Mouse (Mus musculus) neural tube, embryonic 10.5 days (tissue): ENCODE results near the gene Kat2b.
"Not testable (repeated sequence)": the region's sequence is repeated elsewhere in the genome, so short reads cannot be mapped to it uniquely, and the experiment has no call there.

Source experiments
- DNase-seq: peaks from one replicate; pipeline ENCODE4 v3.0.0-alpha.2; 2017; ENCODE audit warnings: low spot score; ENCODE audit errors: extremely low spot score

Kat2b gene

GRCm38 (mm10) chr17:53596941-53597790, 30.5 kb downstream of the Kat2b start:
- no peak for DNase-seq

GRCm38 (mm10) chr17:53598571-53598970, 31.9 kb downstream of the Kat2b start:
- DNase-seq, result no peak

- not testable (repeated sequence) for DNase-seq
Measured at GRCm38 (mm10) chr17:53603236-53603635, 36.6 kb downstream of the Kat2b start.

GRCm38 (mm10) chr17:53606082-53606481, 39.4 kb downstream of the Kat2b start:
- DNase-seq, result not testable (repeated sequence)

- DNase-seq, result not testable (repeated sequence)
Measured at GRCm38 (mm10) chr17:53608924-53609323, 42.3 kb downstream of the Kat2b start.

- no peak for DNase-seq
Measured at GRCm38 (mm10) chr17:53617295-53617957, 50.8 kb downstream of the Kat2b start.

- no peak for DNase-seq
Measured at GRCm38 (mm10) chr17:53618369-53618768, 51.7 kb downstream of the Kat2b start.

GRCm38 (mm10) chr17:53619391-53619790, 52.7 kb downstream of the Kat2b start:
- no peak for DNase-seq

GRCm38 (mm10) chr17:53620611-53621010, 54.0 kb downstream of the Kat2b start:
- no peak for DNase-seq

GRCm38 (mm10) chr17:53622125-53622524, 55.5 kb downstream of the Kat2b start:
- DNase-seq, result no peak

GRCm38 (mm10) chr17:53623762-53624161, 57.1 kb downstream of the Kat2b start:
- DNase-seq, result no peak

GRCm38 (mm10) chr17:53626160-53626559, 59.5 kb downstream of the Kat2b start:
- no peak for DNase-seq

GRCm38 (mm10) chr17:53627497-53627896, 60.8 kb downstream of the Kat2b start:
- no peak for DNase-seq

GRCm38 (mm10) chr17:53628131-53628530, 61.5 kb downstream of the Kat2b start:
- DNase-seq, result no peak

- DNase-seq, result no peak
Measured at GRCm38 (mm10) chr17:53631344-53631743, 64.7 kb downstream of the Kat2b start.

- DNase-seq, result no peak
Measured at GRCm38 (mm10) chr17:53643360-53643759, 76.7 kb downstream of the Kat2b start.

GRCm38 (mm10) chr17:53650251-53650661, 83.6 kb downstream of the Kat2b start:
- DNase-seq, result no peak

- no peak for DNase-seq
Measured at GRCm38 (mm10) chr17:53654596-53654995, 87.9 kb downstream of the Kat2b start.

- DNase-seq, result no peak
Measured at GRCm38 (mm10) chr17:53655081-53655480, 88.4 kb downstream of the Kat2b start.

- DNase-seq, result no peak
Measured at GRCm38 (mm10) chr17:53655959-53656358, 89.3 kb downstream of the Kat2b start.

- no peak for DNase-seq
Measured at GRCm38 (mm10) chr17:53656369-53656860, 89.8 kb downstream of the Kat2b start.

GRCm38 (mm10) chr17:53657391-53657790, 90.7 kb downstream of the Kat2b start:
- DNase-seq, result not testable (repeated sequence)
